Comparison of ENCODE assay signal across 8 mouse cellular contexts in genomic region chr13:28418936-28419681, GRCm38 (mm10).
A peak's percentile ranks its signal among the peaks of the same experiment; 100 is the strongest.
DNase-seq lines count a peak whose midpoint lies in the region; ATAC-seq lines count a peak whose summit lies in the region.

No protein-coding gene starts in this region.

- H3K27ac ChIP-seq in embryonic facial prominence, embryonic 11.5 days (replicated peaks; ENCODE audit: low read depth, low read length), result peak overlapping the region; percentile 86
- peak overlapping the region; percentile 91 for H3K27ac ChIP-seq in hindbrain, embryonic 10.5 days
- H3K27ac ChIP-seq in limb, embryonic 11.5 days (replicated peaks; ENCODE audit: low read depth, low read length), result peak overlapping the region; percentile 84
- peak overlapping the region; percentile 92 for H3K27ac ChIP-seq in stomach, embryonic 14.5 days (ENCODE audit: low read length)

- no peak overlapping the region for H3K4me2 ChIP-seq in embryonic facial prominence, embryonic 11.5 days (ENCODE audit: low read depth, low read length)
- H3K4me2 ChIP-seq in limb, embryonic 11.5 days (ENCODE audit: low read depth, severe bottlenecking), result no peak overlapping the region
- peak overlapping the region; percentile 28 for H3K4me2 ChIP-seq in stomach, embryonic 14.5 days (replicated peaks; ENCODE audit: low read depth, low read length)

- peak; percentile 10 for DNase-seq in kidney, postnatal 14 days
- DNase-seq in kidney, postnatal 36 days, result no peak
- no peak for DNase-seq in embryonic facial prominence, embryonic 11.5 days (ENCODE audit: low spot score)
- DNase-seq in hindbrain, embryonic 10.5 days (ENCODE audit: low spot score), result no peak
- DNase-seq in limb, embryonic 11.5 days (ENCODE audit: low spot score), result no peak
- no peak for DNase-seq in urinary bladder, adult 2 months (ENCODE audit: low spot score)
- DNase-seq in gastrocnemius, adult 18-20 months (ENCODE audit: low spot score), result no peak

- ATAC-seq in embryonic facial prominence, embryonic 11.5 days (replicated peaks; ENCODE audit: insufficient number of reproducible peaks, low FRiP score, low TSS enrichment, low read depth), result no peak
- no peak for ATAC-seq in limb, embryonic 11.5 days (ENCODE audit: insufficient number of reproducible peaks, low FRiP score, low TSS enrichment, low read depth)
- ATAC-seq in stomach, embryonic 14.5 days (ENCODE audit: insufficient number of reproducible peaks, insufficient read depth, low FRiP score, low read depth), result no peak

- 89% methylated on average over 17 of the region's 17 CpGs for WGBS in embryonic facial prominence, embryonic 11.5 days
- WGBS in hindbrain, embryonic 10.5 days, result 90% methylated on average over 17 of the region's 17 CpGs
- WGBS in limb, embryonic 11.5 days, result 89% methylated on average over 17 of the region's 17 CpGs
- WGBS in stomach, embryonic 14.5 days, result 85% methylated on average over 17 of the region's 17 CpGs

- no peak overlapping the region for H3K4me3 ChIP-seq in embryonic facial prominence, embryonic 11.5 days (ENCODE audit: low read depth, low read length)
- H3K4me3 ChIP-seq in hindbrain, embryonic 10.5 days, result no peak overlapping the region
- H3K4me3 ChIP-seq in limb, embryonic 11.5 days (ENCODE audit: low read depth, low read length), result no peak overlapping the region
- H3K4me3 ChIP-seq in stomach, embryonic 14.5 days (ENCODE audit: low read depth, low read length), result no peak overlapping the region

- no peak overlapping the region for H3K9ac ChIP-seq in embryonic facial prominence, embryonic 11.5 days (replicated peaks; ENCODE audit: low read length)
- no peak overlapping the region for H3K9ac ChIP-seq in limb, embryonic 11.5 days (ENCODE audit: low read length)
- H3K9ac ChIP-seq in stomach, embryonic 14.5 days (replicated peaks; ENCODE audit: low read depth, low read length), result no peak overlapping the region

- H3K36me3 ChIP-seq in embryonic facial prominence, embryonic 11.5 days (replicated peaks; ENCODE audit: control insufficient read depth, insufficient read depth, low read depth, low read length), result no peaks in the 10 kb centered on the region
- H3K36me3 ChIP-seq in hindbrain, embryonic 10.5 days, result no peaks in the 10 kb centered on the region
- no peaks in the 10 kb centered on the region for H3K36me3 ChIP-seq in limb, embryonic 11.5 days (ENCODE audit: control insufficient read depth, insufficient read depth, low read length)
- H3K36me3 ChIP-seq in stomach, embryonic 14.5 days (ENCODE audit: control insufficient read depth, insufficient read depth, low read length), result no peaks in the 10 kb centered on the region

- H3K27me3 ChIP-seq in embryonic facial prominence, embryonic 11.5 days (ENCODE audit: control insufficient read depth, insufficient read depth, low read length), result no peaks in the 10 kb centered on the region
- no peaks in the 10 kb centered on the region for H3K27me3 ChIP-seq in hindbrain, embryonic 10.5 days (ENCODE audit: insufficient read depth, poor library complexity, severe bottlenecking)
- H3K27me3 ChIP-seq in limb, embryonic 11.5 days (ENCODE audit: control insufficient read depth, insufficient read depth, low read length), result no peaks in the 10 kb centered on the region
- H3K27me3 ChIP-seq in stomach, embryonic 14.5 days (ENCODE audit: control insufficient read depth, insufficient read depth, low read length), result no peaks in the 10 kb centered on the region

- H3K9me3 ChIP-seq in embryonic facial prominence, embryonic 11.5 days (replicated peaks; ENCODE audit: control insufficient read depth, low read length), result no peaks in the 10 kb centered on the region
- H3K9me3 ChIP-seq in hindbrain, embryonic 10.5 days, result no peaks in the 10 kb centered on the region
- no peaks in the 10 kb centered on the region; the same call in 1 of the 2 replicates for H3K9me3 ChIP-seq in limb, embryonic 11.5 days (ENCODE audit: control insufficient read depth, low read length)
- no peaks in the 10 kb centered on the region for H3K9me3 ChIP-seq in stomach, embryonic 14.5 days (ENCODE audit: control insufficient read depth, low read depth, low read length)

- peaks cover 2% of the 10 kb centered on the region for H3K4me1 ChIP-seq in embryonic facial prominence, embryonic 11.5 days (ENCODE audit: control insufficient read depth, insufficient read depth, low read length)
- peaks cover 62% of the 10 kb centered on the region for H3K4me1 ChIP-seq in hindbrain, embryonic 10.5 days (replicated peaks)
- H3K4me1 ChIP-seq in limb, embryonic 11.5 days (ENCODE audit: control insufficient read depth, insufficient read depth, low read length), result peaks cover 29% of the 10 kb centered on the region
- peaks cover 33% of the 10 kb centered on the region for H3K4me1 ChIP-seq in stomach, embryonic 14.5 days (ENCODE audit: control insufficient read depth, insufficient read depth, low read length)
